Mouse (Mus musculus): Measurements from ENCODE around the gene Scn8a. TPM values are rescaled to one million over a fixed set of nuclear protein-coding genes. Genes with fewer than 3 reads are reported as not detected.
A peak's percentile ranks its signal among the peaks of the same experiment; 100 is the strongest.

Scn8a gene
- polyA plus RNA-seq, 1 experiment from 2014 or later, result 8.2 TPM

GRCm38 (mm10) chr15:101044531-101044930, 174.9 kb downstream of the Scn8a start:
- peaks cover 17% of the 10 kb centered on the region for H3K4me1 ChIP-seq
- peaks cover 83% of the 10 kb centered on the region for H3K27me3 ChIP-seq
- 32% methylated on average over 6 of the region's 6 CpGs for WGBS

DNA sequence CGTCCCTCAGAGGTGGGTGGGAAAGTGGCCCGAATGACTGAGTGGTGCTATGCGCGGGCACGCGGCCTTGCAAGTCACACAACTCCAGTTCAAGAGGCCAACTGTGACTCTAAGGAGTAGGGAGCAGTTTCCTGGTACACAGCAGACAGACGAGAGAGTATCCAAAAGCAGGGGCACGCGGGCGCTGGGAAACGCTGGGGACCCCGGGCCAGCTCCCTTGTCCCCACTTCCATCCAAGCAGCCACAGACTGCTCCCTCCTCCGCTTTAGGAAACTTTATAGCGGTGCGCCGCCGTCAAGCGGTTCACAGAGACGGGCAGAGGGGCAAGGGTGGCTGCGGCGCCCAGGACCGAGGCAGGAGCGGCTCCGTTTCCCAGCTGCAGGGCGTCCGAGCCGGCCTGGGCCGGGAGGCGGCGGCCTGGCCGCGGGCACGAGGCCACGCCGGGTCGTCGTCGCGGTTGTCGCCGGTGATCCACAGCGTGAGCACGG, 176.4 kb downstream of the Scn8a start:
- H3K9ac ChIP-seq, result peak overlapping the region; percentile 74
- H3K27me3 ChIP-seq, result peaks cover 82% of the 10 kb centered on the region
- H3K4me3 ChIP-seq, result peak overlapping the region; percentile 60
- no peaks in the 10 kb centered on the region for H3K36me3 ChIP-seq
- 1% methylated on average over 43 of the region's 43 CpGs for WGBS
- H3K27ac ChIP-seq, result no peak overlapping the region
- ATAC-seq (ENCODE audit: insufficient number of reproducible peaks, insufficient read depth, low FRiP score, low TSS enrichment, low read depth), result 0 out of 2 replicates have a peak, but pooled peaks have one; percentile 9
- peaks cover 17% of the 10 kb centered on the region for H3K4me1 ChIP-seq
- peak overlapping the region; percentile 100 for H3K4me2 ChIP-seq
- no peaks in the 10 kb centered on the region for H3K9me3 ChIP-seq

More at GRCm38 (mm10) chr15:101044531-101044930, 174.9 kb downstream of the Scn8a start:
- H3K4me2 ChIP-seq, result no peak overlapping the region
- H3K27ac ChIP-seq, result no peak overlapping the region
- H3K9me3 ChIP-seq, result no peaks in the 10 kb centered on the region
- H3K36me3 ChIP-seq, result 0 out of 2 replicates have a peak, but pooled peaks cover 2% of the 10 kb centered on the region
- no peak overlapping the region for H3K4me3 ChIP-seq
- no peak overlapping the region for H3K9ac ChIP-seq
- no peak for ATAC-seq (ENCODE audit: insufficient number of reproducible peaks, insufficient read depth, low FRiP score, low TSS enrichment, low read depth)

- H3K4me1 ChIP-seq, result peaks cover 17% of the 10 kb centered on the region
- no peak overlapping the region for H3K27ac ChIP-seq
- 1% methylated on average over 74 of the region's 77 CpGs for WGBS
These were observed 177.0 kb downstream of the Scn8a start for GRCm38 (mm10) chr15:101046527-101047193.

GRCm38 (mm10) chr15:101047194-101047555, 177.5 kb downstream of the Scn8a start, which contains the start of gene Gm47841:
Gene Gm47841, minus strand, starts transcription at chr15:101047397.
- WGBS, result under 1% methylated on average over 23 of the region's 23 CpGs
- Histone ChIP-seq H3K27me3 (peaks cover 88% of the 10 kb centered on the region), H3K27ac (no peak within 1 kb of the TSS), H3K4me1 (peaks cover 21% of the 10 kb centered on the region), H3K4me3 (peak within 1 kb of the TSS; percentile 60), H3K4me2 (peak within 1 kb of the TSS; percentile 100), H3K9ac (peak within 1 kb of the TSS; percentile 74), H3K36me3 (no peaks in the 10 kb centered on the region), H3K9me3 (no peaks in the 10 kb centered on the region)
- no peak for ATAC-seq (ENCODE audit: insufficient number of reproducible peaks, insufficient read depth, low FRiP score, low TSS enrichment, low read depth)

More at GRCm38 (mm10) chr15:101046527-101047193, 177.0 kb downstream of the Scn8a start:
- Histone ChIP-seq H3K36me3 (no peaks in the 10 kb centered on the region), H3K4me2 (peak overlapping the region; percentile 100), H3K27me3 (peaks cover 86% of the 10 kb centered on the region), H3K9ac (peak overlapping the region; percentile 74), H3K4me3 (peak overlapping the region; percentile 60), H3K9me3 (no peaks in the 10 kb centered on the region)
- ATAC-seq (ENCODE audit: insufficient number of reproducible peaks, insufficient read depth, low FRiP score, low TSS enrichment, low read depth), result peak; percentile 59; the same call in 1 of the 2 replicates

DNA sequence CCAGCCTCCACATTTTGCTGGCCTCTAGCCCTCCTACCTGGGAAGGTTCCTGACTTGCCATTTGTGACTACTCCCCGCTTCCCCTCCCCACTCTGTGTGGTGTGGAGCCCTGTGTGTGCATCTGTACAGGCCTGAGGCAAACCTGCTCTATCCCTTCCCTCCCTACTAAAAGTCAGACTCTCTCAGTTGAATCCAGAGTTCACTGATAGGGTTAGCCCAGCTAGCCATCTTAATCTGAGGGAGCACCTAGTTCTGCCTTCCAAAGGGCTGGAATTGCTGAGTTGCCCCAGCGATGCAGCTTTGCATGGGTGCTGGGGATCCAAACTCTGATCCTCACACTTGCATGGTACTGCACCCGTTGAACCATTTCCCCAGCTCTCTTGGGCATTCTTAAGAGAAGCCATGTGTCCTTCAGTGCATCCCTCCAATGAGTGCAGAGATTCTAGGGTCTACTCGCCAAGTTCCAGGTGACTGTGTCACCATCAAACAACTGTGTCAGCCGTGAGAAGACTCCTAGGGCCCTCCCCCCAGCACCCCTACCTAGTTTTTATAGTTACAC, 178.8 kb downstream of the Scn8a start:
- H3K36me3 ChIP-seq, result no peaks in the 10 kb centered on the region
- WGBS, result 45% methylated on average over 5 of the region's 5 CpGs
- H3K4me2 ChIP-seq, result no peak overlapping the region
- peaks cover 95% of the 10 kb centered on the region for H3K27me3 ChIP-seq
- no peaks in the 10 kb centered on the region; the same call in 1 of the 2 replicates for H3K9me3 ChIP-seq
- H3K9ac ChIP-seq, result no peak overlapping the region
- ATAC-seq (ENCODE audit: insufficient number of reproducible peaks, insufficient read depth, low FRiP score, low TSS enrichment, low read depth), result no peak
- peaks cover 27% of the 10 kb centered on the region for H3K4me1 ChIP-seq
- no peak overlapping the region for H3K4me3 ChIP-seq
- no peak overlapping the region for H3K27ac ChIP-seq

GRCm38 (mm10) chr15:101051869-101052268, 182.2 kb downstream of the Scn8a start:
- Histone ChIP-seq H3K4me3 (no peak overlapping the region), H3K4me1 (peaks cover 27% of the 10 kb centered on the region), H3K27ac (no peak overlapping the region), H3K4me2 (no peak overlapping the region), H3K9ac (no peak overlapping the region), H3K36me3 (no peaks in the 10 kb centered on the region), H3K9me3 (no peaks in the 10 kb centered on the region; the same call in 1 of the 2 replicates), H3K27me3 (peaks cover 90% of the 10 kb centered on the region)
- WGBS, result 68% methylated on average over 10 of the region's 10 CpGs
- no peak for ATAC-seq (ENCODE audit: insufficient number of reproducible peaks, insufficient read depth, low FRiP score, low TSS enrichment, low read depth)

- ATAC-seq (ENCODE audit: insufficient number of reproducible peaks, insufficient read depth, low FRiP score, low TSS enrichment, low read depth), result peak; percentile 48; the same call in 1 of the 2 replicates
- Histone ChIP-seq H3K9me3 (no peaks in the 10 kb centered on the region; the same call in 1 of the 2 replicates), H3K36me3 (no peaks in the 10 kb centered on the region), H3K27me3 (peaks cover 80% of the 10 kb centered on the region), H3K27ac (no peak overlapping the region), H3K4me2 (peak overlapping the region; percentile 88), H3K9ac (peak overlapping the region; percentile 62), H3K4me1 (peaks cover 20% of the 10 kb centered on the region), H3K4me3 (peak overlapping the region; percentile 51)
- 21% methylated on average over 116 of the region's 120 CpGs for WGBS
These were observed 183.2 kb downstream of the Scn8a start for GRCm38 (mm10) chr15:101052560-101053501.

DNA sequence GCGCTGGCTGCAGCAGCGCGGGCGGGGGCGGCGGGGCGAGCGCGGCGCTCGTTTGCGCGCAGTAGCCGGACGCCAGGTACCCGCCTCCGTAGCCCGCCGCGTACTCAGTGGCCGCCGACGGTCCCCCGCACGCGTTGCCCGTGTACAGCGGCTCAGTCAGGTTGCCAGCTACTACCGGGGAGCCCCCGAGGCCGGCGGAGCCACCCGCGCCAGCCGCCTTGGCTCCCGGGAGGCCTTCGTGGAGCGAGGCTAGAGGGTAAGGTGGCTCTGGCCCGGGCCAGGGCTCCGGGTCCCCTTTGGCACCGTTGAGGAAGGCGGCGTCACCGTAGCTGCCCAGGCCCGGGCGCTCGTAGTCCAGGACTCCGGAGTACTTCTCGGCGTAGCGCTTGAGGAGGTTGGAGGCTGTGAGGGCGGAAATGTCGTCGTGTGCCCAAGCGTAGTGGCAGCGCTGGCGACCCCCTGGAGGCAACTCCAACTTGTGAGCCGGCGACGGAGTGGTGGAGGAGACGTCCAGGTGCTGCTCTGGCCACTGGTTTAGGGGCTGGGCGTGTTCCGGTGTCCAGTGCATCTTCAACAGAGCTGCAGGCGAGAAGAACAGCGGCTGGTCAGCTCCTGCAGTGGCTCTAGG, 184.3 kb downstream of the Scn8a start:
- Histone ChIP-seq H3K36me3 (no peaks in the 10 kb centered on the region), H3K4me2 (peak overlapping the region; percentile 88), H3K27ac (no peak overlapping the region), H3K9ac (peak overlapping the region; percentile 62), H3K9me3 (no peaks in the 10 kb centered on the region; the same call in 1 of the 2 replicates), H3K4me1 (peaks cover 25% of the 10 kb centered on the region; the same call in 1 of the 2 replicates), H3K27me3 (peaks cover 69% of the 10 kb centered on the region), H3K4me3 (peak overlapping the region; percentile 51)
- 11% methylated on average over 64 of the region's 65 CpGs for WGBS
- ATAC-seq (ENCODE audit: insufficient number of reproducible peaks, insufficient read depth, low FRiP score, low TSS enrichment, low read depth), result no peak

DNA sequence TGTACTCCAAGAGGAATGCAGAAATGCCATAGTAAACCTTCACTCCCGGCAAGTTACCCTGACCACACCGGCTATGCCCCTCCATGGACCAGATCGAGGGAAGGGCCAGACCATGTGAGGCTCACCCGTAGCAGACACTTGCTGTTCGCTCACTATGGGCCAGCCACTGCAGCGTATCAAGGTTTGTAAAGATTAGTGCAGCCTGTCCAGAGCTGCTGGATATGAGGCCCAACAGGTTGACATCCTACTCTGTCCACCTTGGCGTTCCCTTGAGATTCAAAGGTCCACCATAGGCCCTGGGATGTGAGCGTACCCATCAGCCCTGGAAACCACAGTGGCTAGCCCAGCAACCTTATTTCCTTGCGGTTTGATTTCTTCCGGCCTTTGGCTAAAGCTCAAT, 184.9 kb downstream of the Scn8a start:
- Histone ChIP-seq H3K36me3 (no peaks in the 10 kb centered on the region), H3K4me1 (peaks cover 29% of the 10 kb centered on the region), H3K4me3 (peak overlapping the region; percentile 51; the same call in 1 of the 2 replicates), H3K9ac (no peak overlapping the region), H3K27me3 (peaks cover 63% of the 10 kb centered on the region), H3K27ac (no peak overlapping the region), H3K9me3 (no peaks in the 10 kb centered on the region; the same call in 1 of the 2 replicates), H3K4me2 (no peak overlapping the region; the same call in 1 of the 2 replicates)
- WGBS, result 76% methylated on average over 10 of the region's 10 CpGs
- ATAC-seq (ENCODE audit: insufficient number of reproducible peaks, insufficient read depth, low FRiP score, low TSS enrichment, low read depth), result no peak

GRCm38 (mm10) chr15:101056225-101056624, 186.6 kb downstream of the Scn8a start:
- no peaks in the 10 kb centered on the region; the same call in 1 of the 2 replicates for H3K9me3 ChIP-seq
- peaks cover 50% of the 10 kb centered on the region for H3K27me3 ChIP-seq
- WGBS, result 39% methylated on average over 10 of the region's 10 CpGs
- no peaks in the 10 kb centered on the region for H3K36me3 ChIP-seq
- H3K27ac ChIP-seq, result no peak overlapping the region
- H3K4me1 ChIP-seq, result peaks cover 40% of the 10 kb centered on the region
- H3K4me2 ChIP-seq, result no peak overlapping the region
- no peak overlapping the region for H3K9ac ChIP-seq
- no peak overlapping the region for H3K4me3 ChIP-seq
- 0 out of 2 replicates have a peak, but pooled peaks have one; percentile 39 for ATAC-seq (ENCODE audit: insufficient number of reproducible peaks, insufficient read depth, low FRiP score, low TSS enrichment, low read depth)
